In genomic region chr2:170009729-170010128, GRCm38 (mm10) we compare ENCODE assay signal across 15 mouse cellular contexts.
DNase-seq lines count a peak whose midpoint lies in the region; ATAC-seq and TF ChIP-seq lines count a peak whose summit lies in the region.
"Had no signal": no experiment of that assay in that cellular context is flagged by ENCODE, and none has a peak within 500 bp of the region (broad histone marks: within the 10 kb centered on the region; RNA-seq: fewer than 3 reads in every experiment).

No protein-coding gene starts in this region.

- no peak for DNase-seq in layer of hippocampus, adult 2 months (ENCODE audit: low spot score in 2 of 2)
- no peak for DNase-seq in layer of hippocampus, adult 9-11 months
- DNase-seq in urinary bladder, postnatal 36 days (ENCODE audit: low spot score in 2 of 2) = no peak
- DNase-seq in cerebellum, postnatal 36 days = no peak
- no peak for DNase-seq in lung, postnatal 14 days
- DNase-seq: B cell, adult 2 months; cerebellum, adult 9-11 months; liver, embryonic 13.5 days; lung, postnatal 36 days; right cerebral cortex, adult 18-20 months; thymus, adult 2 months had no signal

- no peaks in the 10 kb centered on the region for H3K9me3 ChIP-seq in forebrain, embryonic 13.5 days (replicated peaks)
- H3K9me3 ChIP-seq in hindbrain, embryonic 16.5 days (ENCODE audit: control insufficient read depth, low read length) = peaks cover 9% of the 10 kb centered on the region
- H3K9me3 ChIP-seq in neural tube, embryonic 13.5 days = 0 out of 2 replicates have a peak, but pooled peaks cover 6% of the 10 kb centered on the region

- no peak overlapping the region for H3K27ac ChIP-seq in layer of hippocampus, adult 2 months
- no peak overlapping the region for H3K27ac ChIP-seq in forebrain, embryonic 13.5 days
- H3K27ac ChIP-seq in hindbrain, embryonic 16.5 days (ENCODE audit: low read depth, low read length) = peak overlapping the region; percentile 34; the same call in 1 of the 2 replicates
- H3K27ac ChIP-seq in neural tube, embryonic 13.5 days (replicated peaks) = peak overlapping the region; percentile 6; the same call in 1 of the 2 replicates
- H3K27ac ChIP-seq: embryonic facial prominence, embryonic 13.5 days; liver, embryonic 13.5 days had no signal

- 0 out of 2 replicates have a peak, but pooled peaks have one; percentile 11 for TF ChIP-seq CTCF in layer of hippocampus, adult 2 months (conservative IDR thresholded peaks at IDR 0.05)

- 14% methylated on average over 11 of the region's 11 CpGs for WGBS in forebrain, embryonic 13.5 days
- WGBS in hindbrain, embryonic 16.5 days = 16% methylated on average over 11 of the region's 11 CpGs
- 16% methylated on average over 11 of the region's 11 CpGs for WGBS in neural tube, embryonic 13.5 days

- H3K4me3 ChIP-seq in layer of hippocampus, adult 2 months = no peak overlapping the region
- H3K4me3 ChIP-seq in forebrain, embryonic 13.5 days = no peak overlapping the region
- H3K4me3 ChIP-seq in hindbrain, embryonic 16.5 days (ENCODE audit: low read length) = no peak overlapping the region
- no peak overlapping the region for H3K4me3 ChIP-seq in neural tube, embryonic 13.5 days
- H3K4me3 ChIP-seq: embryonic facial prominence, embryonic 13.5 days; liver, embryonic 13.5 days had no signal

- no peaks in the 10 kb centered on the region for H3K36me3 ChIP-seq in forebrain, embryonic 13.5 days (ENCODE audit: poor library complexity, severe bottlenecking)
- no peaks in the 10 kb centered on the region for H3K36me3 ChIP-seq in hindbrain, embryonic 16.5 days (ENCODE audit: control insufficient read depth, insufficient read depth, low read length)
- no peaks in the 10 kb centered on the region for H3K36me3 ChIP-seq in neural tube, embryonic 13.5 days
- H3K36me3 ChIP-seq: embryonic facial prominence, embryonic 13.5 days; liver, embryonic 13.5 days had no signal

- H3K9ac ChIP-seq in forebrain, embryonic 13.5 days = no peak overlapping the region
- no peak overlapping the region for H3K9ac ChIP-seq in hindbrain, embryonic 16.5 days (ENCODE audit: low read depth, low read length)
- no peak overlapping the region for H3K9ac ChIP-seq in neural tube, embryonic 13.5 days
- H3K9ac ChIP-seq: embryonic facial prominence, embryonic 13.5 days; liver, embryonic 13.5 days had no signal

- H3K4me2 ChIP-seq in forebrain, embryonic 13.5 days = peak overlapping the region; percentile 43
- peak overlapping the region; percentile 29 for H3K4me2 ChIP-seq in hindbrain, embryonic 16.5 days (ENCODE audit: low read length)
- peak overlapping the region; percentile 32; the same call in 1 of the 2 replicates for H3K4me2 ChIP-seq in neural tube, embryonic 13.5 days
- H3K4me2 ChIP-seq: embryonic facial prominence, embryonic 13.5 days; liver, embryonic 13.5 days had no signal

- H3K4me1 ChIP-seq in forebrain, embryonic 13.5 days = peaks cover 29% of the 10 kb centered on the region
- H3K4me1 ChIP-seq in hindbrain, embryonic 16.5 days (ENCODE audit: control insufficient read depth, insufficient read depth, low read depth, low read length) = peaks cover 6% of the 10 kb centered on the region
- H3K4me1 ChIP-seq in neural tube, embryonic 13.5 days (replicated peaks) = peaks cover 33% of the 10 kb centered on the region
- H3K4me1 ChIP-seq: liver, embryonic 13.5 days had no signal

- peaks cover 6% of the 10 kb centered on the region; the same call in 1 of the 2 replicates for H3K27me3 ChIP-seq in forebrain, embryonic 13.5 days
- no peaks in the 10 kb centered on the region for H3K27me3 ChIP-seq in hindbrain, embryonic 16.5 days (replicated peaks; ENCODE audit: control insufficient read depth, insufficient read depth, low read length)
- no peaks in the 10 kb centered on the region for H3K27me3 ChIP-seq in neural tube, embryonic 13.5 days
- H3K27me3 ChIP-seq: embryonic facial prominence, embryonic 13.5 days; liver, embryonic 13.5 days had no signal

- ATAC-seq in forebrain, embryonic 13.5 days = peak; percentile 68
- ATAC-seq in hindbrain, embryonic 16.5 days = 0 out of 2 replicates have a peak, but pooled peaks have one; percentile 28
- no peak for ATAC-seq in neural tube, embryonic 13.5 days (ENCODE audit: low read depth)

Comparison
In these comparisons a context has a peak if more than half of its experiments do, and no peak if none do; other contexts are left out.
1. H3K27ac ChIP-seq: peak in hindbrain, embryonic 16.5 days (single experiment) and neural tube, embryonic 13.5 days (single experiment); none in layer of hippocampus, adult 2 months (single experiment) and forebrain, embryonic 13.5 days (single experiment).
2. Peak in every context shown above with its lines, with median percentiles within 50 percentile points of each other: H3K4me2 ChIP-seq.